Mouse (Mus musculus) lung, postnatal 0 days (tissue): Measurements from ENCODE around the gene Pef1. TPM values are rescaled to one million over a fixed set of nuclear protein-coding genes. Genes with fewer than 3 reads are reported as not detected.

Experiments used
- ATAC-seq: fragments of 200-750 bp; cut with Nextera tagmentation; 2 replicates; pipeline ENCODE4 v1.8.0; 2017; ENCODE audit warnings: moderate library complexity
- DNase-seq: peaks from one replicate; pipeline ENCODE4 v3.0.0-alpha.2; 2016; ENCODE audit warnings: low spot score
- H3K27ac ChIP-seq: fragments of 300-500 bp; sonication (generic); 2 replicates; pipeline ENCODE4 v1.5.1; 2014; ENCODE audit warnings: antibody characterized with exemption, mild to moderate bottlenecking, low read length, mixed read lengths
- H3K27me3 ChIP-seq: fragments of 300-500 bp; sonication (generic); replicated peaks from 2 replicates; pipeline ENCODE4 v1.6.1; 2014; ENCODE audit warnings: low read length, mixed read lengths; ENCODE audit not compliant: insufficient read depth
- H3K36me3 ChIP-seq: fragments of 300-500 bp; sonication (generic); 2 replicates; pipeline ENCODE4 v1.6.1; 2014; ENCODE audit warnings: low read length, mixed read lengths; ENCODE audit not compliant: insufficient read depth
- H3K4me1 ChIP-seq: fragments of 300-500 bp; sonication (generic); 2 replicates; pipeline ENCODE4 v1.6.1; 2014; ENCODE audit warnings: antibody characterized with exemption, low read depth, low read length, mixed read lengths; ENCODE audit not compliant: insufficient read depth
- H3K4me2 ChIP-seq: fragments of 300-500 bp; sonication (generic); replicated peaks from 2 replicates; pipeline ENCODE4 v1.6.1; 2014; ENCODE audit warnings: low read depth, mild to moderate bottlenecking, low read length, moderate library complexity, mixed read lengths
- H3K4me3 ChIP-seq: fragments of 300-500 bp; sonication (generic); 2 replicates; pipeline ENCODE4 v1.5.1; 2014; ENCODE audit warnings: low read depth, low read length
- H3K9ac ChIP-seq: fragments of 300-500 bp; sonication (generic); replicated peaks from 2 replicates; pipeline ENCODE4 v1.6.1; 2014; ENCODE audit warnings: low read depth, mild to moderate bottlenecking
- H3K9me3 ChIP-seq: fragments of 300-500 bp; sonication (generic); 2 replicates; pipeline ENCODE4 v1.6.1; 2016; ENCODE audit warnings: low read length, mixed read lengths
- CTCF ChIP-seq: IDR thresholded peaks from 2 replicates; pipeline ENCODE4 v1.5.1; 2016; ENCODE audit warnings: antibody characterized with exemption, mild to moderate bottlenecking
- EP300 ChIP-seq: IDR thresholded peaks from 2 replicates; pipeline ENCODE4 v1.6.1; 2016; ENCODE audit warnings: antibody characterized with exemption, mild to moderate bottlenecking, control low read depth
- WGBS: fragments of 180-500 bp; shearing (Covaris S2); extraction: QIAGEN DNeasy Blood & Tissue Kit; methylation state at CpG from one replicate; pipeline ENCODE4 v1.1.7; 2014; 5-methylcytosine and 5-hydroxymethylcytosine counted together
- polyA plus RNA-seq: library from polyadenylated mRNA; unstranded; fragments of >200 nt; fragmentation: Nextera tagmentation; extraction: Ambion mirVana; gene quantifications from 2 replicates; pipeline ENCODE4 v1.2.1, GENCODE M21; 2015

The Pef1 gene
- polyA plus RNA-seq, 1 experiment from 2014 or later, result 84.6 TPM

GRCm38 (mm10) chr4:130060937-130061336 is 41.4 kb upstream of the Pef1 start:
- no peaks in the 10 kb centered on the region for H3K36me3 ChIP-seq
- no peaks in the 10 kb centered on the region for H3K27me3 ChIP-seq
- H3K4me3 ChIP-seq, result no peak overlapping the region
- no peaks in the 10 kb centered on the region for H3K9me3 ChIP-seq
- ATAC-seq (no peak), DNase-seq (no peak)
- no peaks in the 10 kb centered on the region for H3K4me1 ChIP-seq
- no peak overlapping the region for H3K27ac ChIP-seq
- H3K9ac ChIP-seq, result no peak overlapping the region
- TF ChIP-seq EP300, result no peak
- no peak for TF ChIP-seq CTCF
- no peak overlapping the region for H3K4me2 ChIP-seq

- TF ChIP-seq EP300 (no peak), CTCF (no peak)
- no peaks in the 10 kb centered on the region for H3K4me1 ChIP-seq
- H3K9me3 ChIP-seq, result no peaks in the 10 kb centered on the region
- H3K27me3 ChIP-seq, result no peaks in the 10 kb centered on the region
- H3K4me2 ChIP-seq, result no peak overlapping the region
- ATAC-seq (peak; percentile 38), DNase-seq (no peak)
- H3K36me3 ChIP-seq, result no peaks in the 10 kb centered on the region
- H3K4me3 ChIP-seq, result no peak overlapping the region
- H3K27ac ChIP-seq, result no peak overlapping the region
- H3K9ac ChIP-seq, result no peak overlapping the region
- WGBS, result 33% methylated on average over 7 of the region's 7 CpGs
These were observed 39.2 kb upstream of the Pef1 start for GRCm38 (mm10) chr4:130063191-130063590.

GRCm38 (mm10) chr4:130066816-130067215 is 35.5 kb upstream of the Pef1 start:
- 18% methylated on average over 8 of the region's 8 CpGs for WGBS
- no peak overlapping the region for H3K9ac ChIP-seq
- no peaks in the 10 kb centered on the region for H3K4me1 ChIP-seq
- H3K27me3 ChIP-seq, result no peaks in the 10 kb centered on the region
- TF ChIP-seq CTCF, result peak; percentile 91
- no peak for TF ChIP-seq EP300
- H3K4me3 ChIP-seq, result no peak overlapping the region
- ATAC-seq (peak; percentile 43; the same call in 1 of the 2 replicates), DNase-seq (peak; percentile 60)
- H3K9me3 ChIP-seq, result no peaks in the 10 kb centered on the region
- H3K36me3 ChIP-seq, result no peaks in the 10 kb centered on the region
- H3K27ac ChIP-seq, result no peak overlapping the region
- H3K4me2 ChIP-seq, result no peak overlapping the region

- no peak for DNase-seq
- Histone ChIP-seq H3K4me1 (no peaks in the 10 kb centered on the region), H3K27me3 (no peaks in the 10 kb centered on the region), H3K9me3 (no peaks in the 10 kb centered on the region), H3K4me3 (no peak overlapping the region), H3K27ac (no peak overlapping the region), H3K36me3 (no peaks in the 10 kb centered on the region), H3K4me2 (no peak overlapping the region), H3K9ac (no peak overlapping the region)
- no peak for TF ChIP-seq CTCF
- no peak for TF ChIP-seq EP300
- WGBS, result 61% methylated on average over 3 of the region's 3 CpGs
- ATAC-seq, result no peak
These were observed 31.8 kb upstream of the Pef1 start for GRCm38 (mm10) chr4:130070523-130070922.

GRCm38 (mm10) chr4:130071758-130072157 is 30.6 kb upstream of the Pef1 start:
- WGBS, result 76% methylated on average over 2 of the region's 2 CpGs
- no peak for ATAC-seq
- H3K4me2 ChIP-seq, result no peak overlapping the region
- no peaks in the 10 kb centered on the region for H3K27me3 ChIP-seq
- no peak for DNase-seq
- no peak overlapping the region for H3K9ac ChIP-seq
- no peak overlapping the region for H3K27ac ChIP-seq
- no peaks in the 10 kb centered on the region for H3K4me1 ChIP-seq
- H3K4me3 ChIP-seq, result no peak overlapping the region
- H3K9me3 ChIP-seq, result no peaks in the 10 kb centered on the region
- no peaks in the 10 kb centered on the region for H3K36me3 ChIP-seq
- no peak for TF ChIP-seq EP300
- TF ChIP-seq CTCF, result no peak

- Histone ChIP-seq H3K9ac (no peak overlapping the region), H3K27me3 (no peaks in the 10 kb centered on the region), H3K4me2 (no peak overlapping the region), H3K4me3 (no peak overlapping the region), H3K36me3 (no peaks in the 10 kb centered on the region), H3K27ac (no peak overlapping the region), H3K9me3 (no peaks in the 10 kb centered on the region), H3K4me1 (no peaks in the 10 kb centered on the region)
- TF ChIP-seq EP300, result no peak
- DNase-seq (no peak), ATAC-seq (no peak)
- WGBS, result 89% methylated on average over 4 of the region's 4 CpGs
These were observed 29.0 kb upstream of the Pef1 start for GRCm38 (mm10) chr4:130073367-130073766.
